Mouse (Mus musculus) limb, embryonic 12.5 days (tissue): ENCODE results near the gene Calml4. TPM values are rescaled to one million over a fixed set of nuclear protein-coding genes. Genes with fewer than 3 reads are reported as not detected.
"Not testable (repeated sequence)": the region's sequence is repeated elsewhere in the genome, so short reads cannot be mapped to it uniquely, and the experiment has no call there.

Experiments used
- ATAC-seq: fragments of 200-750 bp; cut with Nextera tagmentation; 2 replicates; pipeline ENCODE4 v1.8.0; 2017; ENCODE audit warnings: low read depth, moderate TSS enrichment; ENCODE audit not compliant: insufficient number of reproducible peaks, insufficient read depth, low FRiP score, low TSS enrichment
- H3K27ac ChIP-seq: fragments of 300-500 bp; sonication (generic); 2 replicates; pipeline ENCODE4 v1.5.1; 2016; ENCODE audit warnings: mild to moderate bottlenecking, moderate library complexity
- H3K27me3 ChIP-seq: fragments of 300-500 bp; sonication (generic); 2 replicates; pipeline ENCODE4 v1.6.1; 2016; ENCODE audit warnings: mild to moderate bottlenecking, moderate library complexity
- H3K36me3 ChIP-seq: fragments of 300-500 bp; sonication (generic); 2 replicates; pipeline ENCODE4 v1.6.1; 2016; ENCODE audit warnings: mild to moderate bottlenecking, moderate library complexity
- H3K4me1 ChIP-seq: fragments of 300-500 bp; sonication (generic); replicated peaks from 2 replicates; pipeline ENCODE4 v1.6.1; 2016
- H3K4me2 ChIP-seq: fragments of 300-500 bp; sonication (generic); 2 replicates; pipeline ENCODE4 v1.6.1; 2016; ENCODE audit warnings: mild to moderate bottlenecking, moderate library complexity
- H3K4me3 ChIP-seq: fragments of 300-500 bp; sonication (generic); replicated peaks from 2 replicates; pipeline ENCODE4 v1.5.1; 2016; ENCODE audit warnings: mild to moderate bottlenecking
- H3K9ac ChIP-seq: fragments of 300-500 bp; sonication (generic); replicated peaks from 2 replicates; pipeline ENCODE4 v1.6.1; 2016; ENCODE audit warnings: mild to moderate bottlenecking, moderate library complexity
- H3K9me3 ChIP-seq: fragments of 300-500 bp; sonication (generic); 2 replicates; pipeline ENCODE4 v1.6.1; 2016; ENCODE audit warnings: mild to moderate bottlenecking, moderate library complexity
- WGBS: fragments of 180-500 bp; shearing (Covaris S2); methylation state at CpG from one replicate; pipeline ENCODE4 v1.1.7; 2016; 5-methylcytosine and 5-hydroxymethylcytosine counted together
- polyA plus RNA-seq: library from polyadenylated mRNA; unstranded; fragments of >200 nt; fragmentation: Nextera tagmentation; extraction: Ambion mirVana; gene quantifications from 2 replicates; pipeline ENCODE4 v1.2.1, GENCODE M21; 2016

Gene Calml4
- polyA plus RNA-seq, 1 experiment from 2014 or later, result 3.8 TPM

GRCm38 (mm10) chr9:62819494-62819893 lies 38.4 kb upstream of the Calml4 start:
- Histone ChIP-seq H3K9ac (no peak overlapping the region), H3K4me1 (no peaks in the 10 kb centered on the region), H3K27me3 (no peaks in the 10 kb centered on the region), H3K36me3 (no peaks in the 10 kb centered on the region), H3K4me3 (no peak overlapping the region), H3K27ac (no peak overlapping the region), H3K9me3 (0 out of 2 replicates have a peak, but pooled peaks cover 3% of the 10 kb centered on the region), H3K4me2 (no peak overlapping the region)
- ATAC-seq, result no peak
- 81% methylated on average over 3 of the region's 3 CpGs for WGBS

DNA sequence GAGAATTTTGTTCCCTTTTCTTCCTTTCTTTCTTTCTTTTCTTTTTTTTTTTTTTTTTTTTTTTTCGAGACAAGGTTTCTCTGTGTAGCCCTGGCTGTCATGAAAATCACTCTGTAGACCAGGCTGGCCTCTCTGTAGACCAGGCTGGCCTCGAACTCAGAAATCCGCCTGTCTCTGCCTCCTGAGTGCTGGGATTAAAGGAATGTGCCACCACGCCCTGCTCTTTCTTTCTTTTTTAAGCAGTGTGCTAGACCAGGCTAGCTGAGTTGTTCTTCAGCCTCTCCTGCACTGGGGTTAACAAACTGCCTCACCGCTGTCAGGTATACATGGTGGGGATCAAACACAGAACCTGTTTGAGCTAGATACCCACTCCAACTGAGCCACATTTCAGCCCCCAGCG lies 38.0 kb upstream of the Calml4 start:
- H3K9me3 ChIP-seq, H3K4me2 ChIP-seq: not testable (repeated sequence)
- 85% methylated on average over 6 of the region's 6 CpGs for WGBS

DNA sequence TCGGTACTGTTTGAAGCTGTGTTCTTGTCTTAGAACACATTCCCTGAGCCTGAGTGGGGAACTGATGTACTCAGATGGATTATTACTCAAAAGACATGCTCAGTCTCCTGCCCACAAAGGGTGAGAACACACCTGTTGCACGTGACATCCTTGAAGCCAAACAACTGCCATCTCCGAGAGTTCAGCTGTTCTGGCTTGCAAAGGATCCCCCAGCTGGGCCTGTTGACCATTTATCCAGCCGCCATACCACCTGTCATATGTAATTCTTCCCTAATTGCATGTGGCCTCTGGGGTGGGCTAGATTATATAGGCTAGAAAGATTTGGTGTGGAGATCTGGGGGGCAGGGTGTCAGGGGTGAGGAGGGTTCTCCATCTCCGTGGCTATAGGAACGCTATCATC lies 37.1 kb upstream of the Calml4 start:
- WGBS, result 71% methylated on average over 6 of the region's 6 CpGs
- Histone ChIP-seq H3K4me1 (peaks cover 10% of the 10 kb centered on the region), H3K4me2 (no peak overlapping the region), H3K27me3 (no peaks in the 10 kb centered on the region), H3K9ac (no peak overlapping the region), H3K9me3 (0 out of 2 replicates have a peak, but pooled peaks cover 3% of the 10 kb centered on the region), H3K4me3 (no peak overlapping the region), H3K27ac (no peak overlapping the region), H3K36me3 (no peaks in the 10 kb centered on the region)
- no peak for ATAC-seq

More for the DNA sequence above, 38.0 kb upstream of the Calml4 start:
- not testable (repeated sequence) for H3K4me1 ChIP-seq, ATAC-seq, H3K36me3 ChIP-seq, H3K4me3 ChIP-seq, H3K9ac ChIP-seq, H3K27ac ChIP-seq, H3K27me3 ChIP-seq

GRCm38 (mm10) chr9:62821811-62822210 lies 36.1 kb upstream of the Calml4 start:
- Histone ChIP-seq H3K4me1 (peaks cover 20% of the 10 kb centered on the region), H3K9me3 (0 out of 2 replicates have a peak, but pooled peaks cover 3% of the 10 kb centered on the region), H3K36me3 (no peaks in the 10 kb centered on the region), H3K9ac (no peak overlapping the region), H3K4me2 (no peak overlapping the region), H3K4me3 (no peak overlapping the region), H3K27me3 (no peaks in the 10 kb centered on the region), H3K27ac (no peak overlapping the region)
- 95% methylated on average over 7 of the region's 7 CpGs for WGBS
- no peak for ATAC-seq

DNA sequence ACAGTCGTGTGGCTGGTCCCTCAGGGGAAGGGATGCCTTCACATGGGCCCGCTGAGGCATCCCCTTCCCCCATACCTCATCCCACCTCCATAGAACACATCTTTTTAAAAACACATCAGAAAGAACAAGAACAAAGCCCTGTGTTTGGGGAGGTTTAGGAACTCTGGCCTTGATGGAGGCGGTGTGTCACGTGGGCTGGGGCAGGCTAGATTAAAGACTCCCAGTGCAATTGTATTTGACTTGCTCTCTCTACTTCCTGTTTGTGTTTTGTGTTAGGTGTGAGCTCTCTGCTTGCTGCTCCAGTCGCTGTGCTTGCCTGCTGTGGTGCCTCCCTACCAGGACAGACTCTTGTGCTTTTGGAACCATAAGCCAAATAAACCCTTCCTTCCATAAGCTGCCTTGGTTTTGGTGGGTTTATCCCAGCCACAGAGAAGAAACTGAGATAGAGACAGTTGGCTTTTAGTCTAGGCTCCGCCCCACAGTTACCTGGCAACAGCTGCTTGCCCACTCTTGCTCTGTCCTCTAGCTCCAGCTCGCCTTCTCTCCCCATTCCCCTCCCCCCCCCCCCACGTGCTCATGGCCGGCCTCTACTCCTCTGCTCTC lies 32.0 kb upstream of the Calml4 start:
- Histone ChIP-seq H3K4me3 (no peak overlapping the region), H3K9ac (0 out of 2 replicates have a peak overlapping the region, but pooled peaks have one; percentile 23), H3K9me3 (0 out of 2 replicates have a peak, but pooled peaks cover 3% of the 10 kb centered on the region), H3K36me3 (no peaks in the 10 kb centered on the region), H3K27ac (peak overlapping the region; percentile 86), H3K27me3 (no peaks in the 10 kb centered on the region), H3K4me2 (peak overlapping the region; percentile 38), H3K4me1 (peaks cover 35% of the 10 kb centered on the region)
- 7% methylated on average over 8 of the region's 9 CpGs for WGBS
- no peak for ATAC-seq

DNA sequence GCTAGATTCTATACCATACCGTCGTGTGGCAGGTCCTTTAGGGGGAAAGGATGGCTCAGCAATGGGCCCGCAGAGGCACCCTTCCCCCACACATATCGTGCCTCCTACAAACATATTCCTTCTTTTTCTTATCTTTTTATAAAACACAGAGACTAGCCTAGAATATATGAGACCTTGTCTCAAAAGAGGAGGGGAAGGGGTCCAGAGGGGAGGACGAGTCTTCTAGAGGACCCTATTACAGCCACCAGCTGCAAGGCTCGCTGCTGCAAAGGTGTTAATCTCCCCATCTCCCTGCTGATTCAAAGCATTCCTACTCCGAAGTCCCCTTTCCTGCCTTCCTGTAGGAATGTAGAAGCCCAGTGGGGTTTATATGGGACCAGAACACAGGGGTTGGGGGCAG lies 31.4 kb upstream of the Calml4 start:
- H3K36me3 ChIP-seq, result no peaks in the 10 kb centered on the region
- H3K4me2 ChIP-seq, result peak overlapping the region; percentile 38
- 2% methylated on average over 7 of the region's 7 CpGs for WGBS
- peaks cover 35% of the 10 kb centered on the region for H3K4me1 ChIP-seq
- H3K27me3 ChIP-seq, result no peaks in the 10 kb centered on the region
- H3K9me3 ChIP-seq, result 0 out of 2 replicates have a peak, but pooled peaks cover 3% of the 10 kb centered on the region
- peak overlapping the region; percentile 86 for H3K27ac ChIP-seq
- H3K9ac ChIP-seq, result 0 out of 2 replicates have a peak overlapping the region, but pooled peaks have one; percentile 18
- H3K4me3 ChIP-seq, result no peak overlapping the region
- ATAC-seq, result no peak

DNA sequence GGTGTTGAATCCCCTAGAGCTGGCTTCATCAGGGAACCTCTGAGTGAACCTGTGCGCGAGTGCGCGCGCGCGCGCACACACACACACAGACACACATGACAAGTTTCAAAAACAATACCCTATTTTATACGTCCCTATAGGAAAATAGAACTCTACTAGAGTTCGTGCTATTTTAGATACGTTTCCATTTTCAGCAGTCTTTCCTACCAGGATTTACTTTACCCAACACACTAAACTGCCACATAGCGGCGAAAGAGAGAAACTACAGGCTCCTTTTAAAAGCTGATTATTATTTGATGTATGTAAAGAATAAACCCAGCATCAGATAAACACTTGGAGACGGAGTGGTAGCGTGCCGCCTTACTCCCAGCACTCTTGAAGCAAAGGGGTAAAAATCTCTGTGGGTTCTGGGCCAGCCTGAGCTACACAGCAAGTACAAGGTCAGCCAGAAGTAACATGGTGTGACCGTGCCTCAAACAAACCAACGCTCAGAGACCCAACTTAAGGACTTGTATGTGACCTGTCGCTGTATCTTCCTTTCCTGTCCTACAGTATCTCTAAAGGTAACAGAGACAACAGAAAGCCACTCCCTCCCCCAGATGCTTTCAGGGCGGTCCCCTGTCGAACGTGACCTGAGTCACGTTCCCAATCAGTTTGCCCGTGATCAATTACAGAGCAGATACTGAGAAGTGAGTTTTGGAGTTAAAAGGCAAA lies 29.8 kb upstream of the Calml4 start:
- Histone ChIP-seq H3K4me3 (peak overlapping the region; percentile 30), H3K4me1 (peaks cover 35% of the 10 kb centered on the region), H3K9ac (no peak overlapping the region), H3K27me3 (no peaks in the 10 kb centered on the region), H3K27ac (peak overlapping the region; percentile 56; the same call in 1 of the 2 replicates), H3K9me3 (no peaks in the 10 kb centered on the region), H3K36me3 (no peaks in the 10 kb centered on the region), H3K4me2 (peak overlapping the region; percentile 51)
- ATAC-seq, result 0 out of 2 replicates have a peak, but pooled peaks have one; percentile 2
- WGBS, result 5% methylated on average over 24 of the region's 24 CpGs

DNA sequence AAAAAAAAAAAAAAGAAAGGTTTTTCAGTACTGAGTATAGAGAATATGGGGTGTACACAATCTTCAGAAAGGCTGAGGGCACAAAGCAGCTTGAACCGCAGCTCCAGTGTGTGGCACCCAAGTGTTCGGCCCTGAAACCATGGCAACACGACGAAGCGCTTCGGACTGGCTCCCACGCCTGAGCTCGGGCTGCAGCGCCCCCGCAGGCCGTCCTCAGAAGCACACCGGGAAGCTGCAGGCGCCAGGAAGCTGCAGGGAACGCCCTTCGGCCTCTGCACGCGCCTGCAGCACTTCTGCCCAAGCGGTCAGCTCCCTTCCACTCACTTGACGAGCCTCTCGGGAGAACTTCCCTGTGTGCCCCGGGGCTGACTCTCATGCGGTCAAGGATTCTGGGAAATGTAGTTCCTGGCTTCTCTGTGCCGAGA lies 29.2 kb upstream of the Calml4 start:
- H3K9ac ChIP-seq, result no peak overlapping the region
- H3K27ac ChIP-seq, result peak overlapping the region; percentile 56
- no peaks in the 10 kb centered on the region for H3K9me3 ChIP-seq
- peak overlapping the region; percentile 30 for H3K4me3 ChIP-seq
- 0% methylated on average over 23 of the region's 23 CpGs for WGBS
- no peaks in the 10 kb centered on the region for H3K36me3 ChIP-seq
- peaks cover 35% of the 10 kb centered on the region for H3K4me1 ChIP-seq
- H3K4me2 ChIP-seq, result peak overlapping the region; percentile 51
- peak; percentile 91 for ATAC-seq
- H3K27me3 ChIP-seq, result no peaks in the 10 kb centered on the region

GRCm38 (mm10) chr9:62829877-62830276 lies 28.0 kb upstream of the Calml4 start:
- ATAC-seq, result no peak
- WGBS, result 80% methylated on average over 6 of the region's 6 CpGs

GRCm38 (mm10) chr9:62834906-62835305 lies 23.0 kb upstream of the Calml4 start:
- H3K4me3 ChIP-seq, result no peak overlapping the region
- 80% methylated on average over 5 of the region's 5 CpGs for WGBS
- no peaks in the 10 kb centered on the region for H3K9me3 ChIP-seq

More at GRCm38 (mm10) chr9:62829877-62830276, 28.0 kb upstream of the Calml4 start:
- H3K4me3 ChIP-seq, result no peak overlapping the region
- H3K9me3 ChIP-seq, result no peaks in the 10 kb centered on the region
- H3K4me2 ChIP-seq, result no peak overlapping the region
- no peaks in the 10 kb centered on the region for H3K36me3 ChIP-seq
- H3K4me1 ChIP-seq, result peaks cover 34% of the 10 kb centered on the region
- H3K9ac ChIP-seq, result no peak overlapping the region
- no peaks in the 10 kb centered on the region for H3K27me3 ChIP-seq
- no peak overlapping the region for H3K27ac ChIP-seq

DNA sequence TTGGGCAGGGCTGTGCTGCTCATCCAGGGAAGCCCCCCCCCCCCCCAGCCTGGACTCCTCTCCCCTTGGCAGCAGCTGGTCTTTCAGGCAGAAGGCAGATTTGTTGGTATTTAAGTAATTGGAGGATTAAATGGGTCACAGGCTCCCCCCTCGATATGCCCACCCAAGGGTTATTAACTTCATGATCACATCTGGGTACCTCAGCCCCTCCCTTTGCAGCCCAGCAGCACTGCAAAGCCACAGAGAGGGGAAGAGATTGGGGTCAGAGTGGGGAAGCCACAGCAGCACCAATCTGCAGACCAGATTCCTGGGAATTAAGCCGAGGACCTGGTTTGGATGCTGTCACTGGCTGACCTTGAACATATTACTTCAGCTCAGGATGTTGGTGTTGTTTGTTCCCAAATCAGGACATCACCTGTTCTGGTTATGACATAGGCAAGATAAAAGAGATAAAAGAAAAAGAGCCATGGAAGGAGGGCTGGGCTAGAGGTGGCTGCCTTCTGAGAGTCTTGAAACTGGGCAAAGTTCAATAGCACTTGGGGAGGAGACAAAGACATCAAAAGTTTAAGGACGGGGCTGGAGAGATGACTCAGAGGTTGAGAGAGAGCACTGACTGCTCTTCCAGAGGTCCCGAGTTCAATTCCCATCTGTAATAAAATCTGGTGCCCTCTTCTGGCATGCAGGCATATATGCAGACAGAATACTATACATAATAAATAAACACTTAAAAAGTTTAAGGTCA lies 22.0 kb upstream of the Calml4 start:
- no peaks in the 10 kb centered on the region for H3K27me3 ChIP-seq
- H3K9me3 ChIP-seq, result no peaks in the 10 kb centered on the region
- H3K27ac ChIP-seq, result no peak overlapping the region
- H3K4me2 ChIP-seq, result no peak overlapping the region
- H3K9ac ChIP-seq, result no peak overlapping the region
- no peaks in the 10 kb centered on the region for H3K36me3 ChIP-seq
- no peak for ATAC-seq
- no peak overlapping the region for H3K4me3 ChIP-seq
- 50% methylated on average over 4 of the region's 4 CpGs for WGBS
- peaks cover 19% of the 10 kb centered on the region for H3K4me1 ChIP-seq

More at GRCm38 (mm10) chr9:62834906-62835305, 23.0 kb upstream of the Calml4 start:
- no peaks in the 10 kb centered on the region for H3K27me3 ChIP-seq
- no peak overlapping the region for H3K27ac ChIP-seq
- no peak overlapping the region for H3K4me2 ChIP-seq
- H3K9ac ChIP-seq, result no peak overlapping the region
- H3K36me3 ChIP-seq, result no peaks in the 10 kb centered on the region
- ATAC-seq, result no peak
- H3K4me1 ChIP-seq, result peaks cover 14% of the 10 kb centered on the region
